Mouse (Mus musculus): ENCODE measurements around the gene Pxmp4.

- TF ChIP-seq CTCF (conservative IDR thresholded peaks at IDR 0.05; ENCODE audit: insufficient read depth, insufficient read length, low read depth, low read length): no peak
- TF ChIP-seq POLR2A (IDR thresholded peaks at IDR 0.05; ENCODE audit: low read depth, low read length): no peak
These were observed 54.8 kb downstream of the Pxmp4 start for GRCm38 (mm10) chr2:154548688-154549087.
